Mouse (Mus musculus): ENCODE results near the gene Plekhd1. TPM values are rescaled to one million over a fixed set of nuclear protein-coding genes. Genes with fewer than 3 reads are reported as not detected.

The Plekhd1 gene
- polyA plus RNA-seq (2012; rRNA removed) (0.19 and 0.22 TPM in 2 replicates), polyA plus RNA-seq (2014; fragmentation: Nextera tagmentation; extraction: Ambion mirVana) (0.10 and 0.14 TPM in 2 replicates)

DNA sequence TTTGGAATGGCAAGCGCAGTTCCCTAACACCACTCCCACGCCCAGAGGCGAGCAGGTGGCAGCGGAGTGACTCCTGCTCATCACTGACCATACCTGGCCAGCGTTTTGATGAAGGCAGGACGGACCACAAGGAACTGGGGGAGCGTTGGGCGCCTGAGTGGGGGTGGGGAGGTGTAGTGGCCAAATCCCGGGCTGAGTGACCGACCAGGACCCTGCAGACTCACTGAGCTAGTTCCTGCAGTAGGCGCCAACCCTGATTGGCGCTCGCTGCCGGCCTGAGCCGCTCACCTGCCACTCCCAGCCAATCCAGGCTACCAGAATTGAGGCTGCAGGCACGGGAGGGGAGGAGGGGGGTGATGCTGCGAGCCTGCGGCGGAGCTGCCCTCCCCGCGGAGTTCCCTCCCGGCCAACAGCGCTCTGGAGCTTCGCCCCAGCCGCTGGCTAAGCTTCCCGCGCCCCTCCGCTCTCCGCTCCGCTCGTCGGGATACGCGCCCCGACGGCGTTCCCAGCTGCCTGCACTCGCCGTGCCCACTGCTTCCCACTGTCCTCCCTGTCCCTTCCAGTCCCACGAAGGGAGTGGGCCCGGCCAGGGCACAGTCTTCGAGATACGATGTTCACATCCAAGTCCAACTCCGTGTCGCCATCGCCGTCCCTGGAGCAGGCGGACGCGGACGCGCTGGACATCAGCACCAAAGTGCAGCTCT is at the start of gene Plekhd1:
Plekhd1 (plus strand) TSS at position 323 of the 704 bp plus-strand sequence.
- TF ChIP-seq CTCF (IDR thresholded peaks at IDR 0.05; ENCODE audit: low read depth), result no peak
- no peak for TF ChIP-seq EP300 (IDR thresholded peaks at IDR 0.05; ENCODE audit: low read depth)
- WGBS (ENCODE audit: insufficient replicate concordance), result 4% methylated on average over 50 of the region's 52 CpGs
- DNase-seq (ENCODE audit: low read depth in 3 of 3, low spot score in 3 of 3), result no peak

DNA sequence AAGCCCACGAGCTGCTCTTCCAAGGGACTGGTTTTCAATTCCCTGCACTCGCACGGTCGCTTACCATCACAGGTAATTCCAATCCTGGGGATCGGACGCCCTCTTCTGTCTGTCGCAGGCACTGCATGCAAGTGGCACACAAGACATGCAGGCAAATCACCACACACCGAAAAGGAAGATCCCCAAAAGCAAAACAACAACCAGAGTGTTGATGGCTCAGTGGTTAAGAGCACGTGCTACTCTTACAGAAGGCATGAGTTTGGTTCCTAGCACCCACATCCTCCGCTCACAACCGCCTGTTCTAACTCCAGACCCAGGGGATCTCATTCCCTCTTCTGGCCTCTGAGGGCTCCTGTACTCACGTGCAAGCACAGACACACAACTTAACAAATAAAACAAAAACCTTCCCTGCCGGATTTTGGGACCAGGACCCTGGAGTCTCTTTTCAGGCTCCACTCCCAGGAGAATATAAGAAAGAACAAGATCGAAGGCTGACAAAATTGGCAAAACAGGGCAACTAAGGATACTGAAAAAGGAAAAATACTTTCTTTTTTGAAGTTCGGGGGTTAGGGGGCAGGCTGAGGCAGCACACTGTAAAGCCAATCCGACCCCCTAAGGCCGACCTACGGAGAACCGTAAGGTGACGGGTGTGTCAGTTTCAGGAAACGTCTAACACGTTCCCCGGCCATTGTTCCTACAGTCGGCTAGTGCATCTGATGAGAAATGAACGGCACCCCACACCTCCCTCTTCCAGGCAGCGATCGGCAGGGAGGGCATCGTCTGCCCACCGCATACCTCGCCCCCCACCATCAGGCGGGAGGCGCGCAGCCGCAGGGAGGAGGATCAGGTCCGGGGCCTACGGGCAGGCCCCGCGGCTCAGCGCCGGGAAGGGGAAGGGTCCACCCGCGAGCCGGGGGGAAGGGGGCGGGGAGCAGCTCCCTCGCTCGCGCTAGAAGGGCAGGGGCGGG is 49.4 kb upstream of the Plekhd1 start:
- peak overlapping the region; percentile 92 to 100 for H3K4me3 ChIP-seq (ENCODE audit: insufficient read depth in 1 of 2, low read depth in 2 of 2, low read length in 2 of 2)
- peak overlapping the region; percentile 96 for H3K4me2 ChIP-seq (ENCODE audit: low read depth)
- WGBS (ENCODE audit: insufficient replicate concordance), result 1% methylated on average over 48 of the region's 48 CpGs
- peaks cover 36% of the 10 kb centered on the region for H3K36me3 ChIP-seq (replicated peaks; ENCODE audit: control insufficient read depth, insufficient read depth, low read depth)
- peak overlapping the region; percentile 55 for H3K27ac ChIP-seq
- H3K4me1 ChIP-seq (replicated peaks; ENCODE audit: control insufficient read depth in 2 of 2, insufficient read depth in 2 of 2, low read length in 1 of 2), result peaks cover 20 to 30% of the 10 kb centered on the region in 2 experiments
- TF ChIP-seq CTCF (IDR thresholded peaks at IDR 0.05; ENCODE audit: low read depth) (peak; percentile 94), EP300 (IDR thresholded peaks at IDR 0.05; ENCODE audit: low read depth) (no peak)
- DNase-seq (ENCODE audit: low read depth in 3 of 3, low spot score in 3 of 3) (peak; percentile 66 to 72 (median 66)), ATAC-seq (ENCODE audit: insufficient read depth) (peak; percentile 48)
- peak overlapping the region; percentile 98 for H3K9ac ChIP-seq (replicated peaks)
- no peaks in the 10 kb centered on the region for H3K9me3 ChIP-seq (ENCODE audit: control insufficient read depth, low read length)
- H3K27me3 ChIP-seq (ENCODE audit: control insufficient read depth, insufficient read depth, low read length), result no peaks in the 10 kb centered on the region

More for the DNA sequence above, at the start of gene Plekhd1:
- no peak within 1 kb of the TSS for H3K9ac ChIP-seq (replicated peaks)
- no peaks in the 10 kb centered on the region for H3K9me3 ChIP-seq (ENCODE audit: control insufficient read depth, low read length)
- H3K36me3 ChIP-seq (replicated peaks; ENCODE audit: control insufficient read depth, insufficient read depth, low read depth), result no peaks in the 10 kb centered on the region
- no peaks in the 10 kb centered on the region for H3K4me1 ChIP-seq (replicated peaks; ENCODE audit: control insufficient read depth in 2 of 2, insufficient read depth in 2 of 2, low read length in 1 of 2)
- peak within 1 kb of the TSS; percentile 53 for H3K4me2 ChIP-seq (ENCODE audit: low read depth)
- H3K27me3 ChIP-seq (ENCODE audit: control insufficient read depth, insufficient read depth, low read length), result peaks cover 46% of the 10 kb centered on the region
- ATAC-seq (ENCODE audit: insufficient read depth), result peak; percentile 55; the same call in 1 of the 2 replicates
- H3K27ac ChIP-seq, result no peak within 1 kb of the TSS
- H3K4me3 ChIP-seq (ENCODE audit: insufficient read depth in 1 of 2, low read depth in 2 of 2, low read length in 2 of 2), result peak within 1 kb of the TSS in 1 of 2 experiments; percentile 26; a peak in 3 of 4 replicates

- Histone ChIP-seq H3K4me1 (replicated peaks; ENCODE audit: control insufficient read depth in 2 of 2, insufficient read depth in 2 of 2, low read length in 1 of 2) (peaks cover 20 to 30% of the 10 kb centered on the region in 2 experiments), H3K4me3 (ENCODE audit: insufficient read depth in 1 of 2, low read depth in 2 of 2, low read length in 2 of 2) (peak within 1 kb of the TSS; percentile 92 to 100), H3K9me3 (ENCODE audit: control insufficient read depth, low read length) (no peaks in the 10 kb centered on the region), H3K36me3 (replicated peaks; ENCODE audit: control insufficient read depth, insufficient read depth, low read depth) (peaks cover 27% of the 10 kb centered on the region), H3K27ac (peak within 1 kb of the TSS; percentile 58), H3K27me3 (ENCODE audit: control insufficient read depth, insufficient read depth, low read length) (no peaks in the 10 kb centered on the region), H3K9ac (replicated peaks) (peak within 1 kb of the TSS; percentile 98), H3K4me2 (ENCODE audit: low read depth) (peak within 1 kb of the TSS; percentile 96)
- peak; percentile 95 for ATAC-seq (ENCODE audit: insufficient read depth)
- under 1% methylated on average over 50 of the region's 50 CpGs for WGBS (ENCODE audit: insufficient replicate concordance)
- peak; percentile 69 for TF ChIP-seq EP300 (IDR thresholded peaks at IDR 0.05; ENCODE audit: low read depth)
- peak; percentile 23; the same call in 1 of the 2 replicates for TF ChIP-seq CTCF (IDR thresholded peaks at IDR 0.05; ENCODE audit: low read depth)
- DNase-seq (ENCODE audit: low read depth in 3 of 3, low spot score in 3 of 3), result peak; percentile 89 to 93 (median 91)
Measured at GRCm38 (mm10) chr12:80643693-80644505, 48.5 kb upstream of the Plekhd1 start, which contains the start of the genes Slc39a9 and Erh. Gene Slc39a9, plus strand, starts transcription at chr12:80643883. Gene Erh, minus strand, starts transcription at chr12:80644341.

- TF ChIP-seq CTCF (IDR thresholded peaks at IDR 0.05; ENCODE audit: low read depth) (no peak), EP300 (IDR thresholded peaks at IDR 0.05; ENCODE audit: low read depth) (no peak)
- Histone ChIP-seq H3K27ac (peak overlapping the region; percentile 20; the same call in 1 of the 2 replicates), H3K27me3 (ENCODE audit: control insufficient read depth, insufficient read depth, low read length) (no peaks in the 10 kb centered on the region), H3K36me3 (replicated peaks; ENCODE audit: control insufficient read depth, insufficient read depth, low read depth) (peaks cover 21% of the 10 kb centered on the region), H3K4me2 (ENCODE audit: low read depth) (peak overlapping the region; percentile 96), H3K9ac (replicated peaks) (peak overlapping the region; percentile 98), H3K4me3 (ENCODE audit: insufficient read depth in 1 of 2, low read depth in 2 of 2, low read length in 2 of 2) (peak overlapping the region; percentile 92 to 100), H3K4me1 (replicated peaks; ENCODE audit: control insufficient read depth in 2 of 2, insufficient read depth in 2 of 2, low read length in 1 of 2) (peaks cover 20 to 30% of the 10 kb centered on the region in 2 experiments), H3K9me3 (ENCODE audit: control insufficient read depth, low read length) (no peaks in the 10 kb centered on the region)
- ATAC-seq (ENCODE audit: insufficient read depth), result no peak
- no peak for DNase-seq (ENCODE audit: low read depth in 3 of 3, low spot score in 3 of 3)
- WGBS (ENCODE audit: insufficient replicate concordance), result 7% methylated on average over 18 of the region's 18 CpGs
Measured at GRCm38 (mm10) chr12:80644506-80644868, 47.9 kb upstream of the Plekhd1 start.

All from liver, embryonic 14.5 days (tissue).